8 mouse cellular contexts compared by ENCODE assay signal in genomic region chr5:33821901-33822427, GRCm38 (mm10). TPM values are rescaled to one million over a fixed set of nuclear protein-coding genes. Genes with fewer than 3 reads are reported as not detected.
A peak's percentile ranks its signal among the peaks of the same experiment; 100 is the strongest.
DNase-seq lines count a peak whose midpoint lies in the region; ATAC-seq and TF ChIP-seq lines count a peak whose summit lies in the region.

No protein-coding gene starts in this region.

- no peaks in the 10 kb centered on the region for H3K27me3 ChIP-seq in hindbrain, embryonic 16.5 days (replicated peaks; ENCODE audit: control insufficient read depth, insufficient read depth, low read length)
- no peaks in the 10 kb centered on the region for H3K27me3 ChIP-seq in midbrain, postnatal 0 days (ENCODE audit: insufficient read depth, low read length)

- WGBS in hindbrain, embryonic 16.5 days = 31% methylated on average over 2 of the region's 2 CpGs
- 27% methylated on average over 2 of the region's 2 CpGs for WGBS in midbrain, postnatal 0 days

- no peak overlapping the region for H3K27ac ChIP-seq in left cerebral cortex, adult 2 months
- no peak overlapping the region for H3K27ac ChIP-seq in brown adipose tissue, adult 24 weeks (replicated peaks; ENCODE audit: low read depth, low read length)
- H3K27ac ChIP-seq in hindbrain, embryonic 16.5 days (ENCODE audit: low read depth, low read length) = no peak overlapping the region
- no peak overlapping the region for H3K27ac ChIP-seq in midbrain, postnatal 0 days (ENCODE audit: low read depth, low read length)

- no peak for DNase-seq in left cerebral cortex, adult 2 months (ENCODE audit: extremely low spot score in 1 of 2, low spot score in 2 of 2)
- DNase-seq in left cerebral cortex, postnatal 10 days (ENCODE audit: extremely low spot score in 1 of 2, low spot score in 2 of 2) = no peak
- DNase-seq in midbrain, postnatal 0 days (ENCODE audit: low spot score) = no peak
- DNase-seq in urinary bladder, postnatal 14 days (ENCODE audit: low spot score) = no peak
- no peak for DNase-seq in left cerebral cortex, postnatal 14 days (ENCODE audit: low spot score in 2 of 2)
- no peak for DNase-seq in adrenal gland, adult 2 months

- ATAC-seq in hindbrain, embryonic 16.5 days = no peak
- ATAC-seq in midbrain, postnatal 0 days (ENCODE audit: low FRiP score) = no peak

- no peaks in the 10 kb centered on the region; the same call in 1 of the 2 replicates for H3K4me1 ChIP-seq in brown adipose tissue, adult 24 weeks (ENCODE audit: control insufficient read depth, insufficient read depth, insufficient read length, low read length)
- H3K4me1 ChIP-seq in hindbrain, embryonic 16.5 days (ENCODE audit: control insufficient read depth, insufficient read depth, low read depth, low read length) = peaks cover 43% of the 10 kb centered on the region
- H3K4me1 ChIP-seq in midbrain, postnatal 0 days (ENCODE audit: insufficient read depth, low read length) = peaks cover 10% of the 10 kb centered on the region

- H3K9ac ChIP-seq in hindbrain, embryonic 16.5 days (ENCODE audit: low read depth, low read length) = peak overlapping the region; percentile 35; the same call in 1 of the 2 replicates
- H3K9ac ChIP-seq in midbrain, postnatal 0 days (replicated peaks; ENCODE audit: low read length, poor library complexity, severe bottlenecking) = peak overlapping the region; percentile 99; the same call in 1 of the 2 replicates

- peak overlapping the region; percentile 99 for H3K4me3 ChIP-seq in left cerebral cortex, adult 2 months
- H3K4me3 ChIP-seq in brown adipose tissue, adult 24 weeks (ENCODE audit: insufficient read depth, low read depth, low read length) = peak overlapping the region; percentile 18; the same call in 1 of the 2 replicates
- H3K4me3 ChIP-seq in hindbrain, embryonic 16.5 days (ENCODE audit: low read length) = peak overlapping the region; percentile 99
- peak overlapping the region; percentile 99 for H3K4me3 ChIP-seq in midbrain, postnatal 0 days (ENCODE audit: low read depth, low read length)

- H3K9me3 ChIP-seq in hindbrain, embryonic 16.5 days (ENCODE audit: control insufficient read depth, low read length) = no peaks in the 10 kb centered on the region
- no peaks in the 10 kb centered on the region for H3K9me3 ChIP-seq in midbrain, postnatal 0 days (ENCODE audit: low read length)

- H3K4me2 ChIP-seq in hindbrain, embryonic 16.5 days (ENCODE audit: low read length) = peak overlapping the region; percentile 91
- peak overlapping the region; percentile 85 for H3K4me2 ChIP-seq in midbrain, postnatal 0 days (ENCODE audit: low read depth, low read length, poor library complexity, severe bottlenecking)

- intact Hi-C loops in left cerebral cortex, adult 2 months (cut with DNase I) = no loop called here
- intact Hi-C loops in left cerebral cortex, postnatal 10 days (cut with DNase I) = loop anchor here (5.0 kb wide), 1 partner anchor 35 kb away; no protein-coding TSS in a partner anchor
- intact Hi-C loops in left cerebral cortex, postnatal 14 days (cut with DNase I) = loop anchor here (5.0 kb wide), 2 partner anchors 40 to 115 kb away; partner anchors contain the start of genes Letm1 and Nelfa

- H3K36me3 ChIP-seq in hindbrain, embryonic 16.5 days (ENCODE audit: control insufficient read depth, insufficient read depth, low read length) = no peaks in the 10 kb centered on the region
- no peaks in the 10 kb centered on the region for H3K36me3 ChIP-seq in midbrain, postnatal 0 days (ENCODE audit: insufficient read depth, low read length)

- TF ChIP-seq CTCF in left cerebral cortex, adult 2 months (IDR thresholded peaks at IDR 0.05) = no peak
- no peak for TF ChIP-seq CTCF in midbrain, postnatal 0 days (IDR thresholded peaks at IDR 0.05)

RNA-seq across cellular contexts. Expression of gene Nsd2, which starts 1.4 kb away (rescaled TPM):
- 100 to 1,000 TPM; 150 to 155 TPM for total RNA-seq in left cerebral cortex, adult 2 months (2021)
- 100 to 1,000 TPM; 157 to 158 TPM for total RNA-seq in left cerebral cortex, postnatal 10 days (2021)
- polyA plus RNA-seq in brown adipose tissue, adult 24 weeks (2012; ENCODE audit: insufficient read depth, insufficient read length, missing spikeins) = 5.2 and 5.3 TPM in 2 replicates
- polyA plus RNA-seq in hindbrain, embryonic 16.5 days (2015; fragmentation: Nextera tagmentation; extraction: Ambion mirVana) = 52.9 and 68.7 TPM in 2 replicates
- 108 and 121 TPM in 2 replicates for total RNA-seq in midbrain, postnatal 0 days (2014; rRNA removed)
- 59.6 and 72.1 TPM in 2 replicates for polyA plus RNA-seq in midbrain, postnatal 0 days (2015; fragmentation: Nextera tagmentation; extraction: Ambion mirVana)
- total RNA-seq in left cerebral cortex, postnatal 14 days (2021) = 100 to 1,000 TPM; 127 to 142 TPM
- total RNA-seq in adrenal gland, adult 2 months (2021) = 10 to 100 TPM; 32.8 to 37.4 TPM
- polyA plus RNA-seq in adrenal gland, adult 2 months (2012; rRNA removed) = 3.4 and 3.9 TPM in 2 replicates

RNA-seq across cellular contexts. Expression of gene Letm1, which starts 39.3 kb away (rescaled TPM):
- total RNA-seq in left cerebral cortex, adult 2 months (2021) = 100 to 1,000 TPM in 1 of 2 experiments, 10 to 100 TPM in 1; 98.0 to 103 TPM
- 100 to 1,000 TPM in 1 of 2 experiments, 10 to 100 TPM in 1; 99.6 to 113 TPM for total RNA-seq in left cerebral cortex, postnatal 10 days (2021)
- 124 and 126 TPM in 2 replicates for polyA plus RNA-seq in brown adipose tissue, adult 24 weeks (2012; ENCODE audit: insufficient read depth, insufficient read length, missing spikeins)
- 68.7 and 75.6 TPM in 2 replicates for polyA plus RNA-seq in hindbrain, embryonic 16.5 days (2015; fragmentation: Nextera tagmentation; extraction: Ambion mirVana)
- total RNA-seq in midbrain, postnatal 0 days (2014; rRNA removed) = 44.1 and 61.7 TPM in 2 replicates
- polyA plus RNA-seq in midbrain, postnatal 0 days (2015; fragmentation: Nextera tagmentation; extraction: Ambion mirVana) = 78.2 and 83.4 TPM in 2 replicates
- total RNA-seq in left cerebral cortex, postnatal 14 days (2021) = 100 to 1,000 TPM; 104 to 111 TPM
- 100 to 1,000 TPM; 125 to 156 TPM for total RNA-seq in adrenal gland, adult 2 months (2021)
- polyA plus RNA-seq in adrenal gland, adult 2 months (2012; rRNA removed) = 116 and 149 TPM in 2 replicates

Comparison
In these comparisons a context has a peak if more than half of its experiments do, and no peak if none do; other contexts are left out.
1. H3K4me3 ChIP-seq: peak in every context shown above with its lines; median percentile 99 in left cerebral cortex, adult 2 months; 99 in hindbrain, embryonic 16.5 days; 99 in midbrain, postnatal 0 days; 18 in brown adipose tissue, adult 24 weeks.